Mouse (Mus musculus) thymus, adult 2 months (tissue): Measurements from ENCODE around the gene Rims4.

Source experiments
- CTCF ChIP-seq: fragments of 200-500 bp; IDR thresholded peaks from 2 replicates; pipeline ENCODE4 v1.5.1; 2012; ENCODE audit warnings: mild to moderate bottlenecking, control low read depth, low read length, moderate library complexity, borderline replicate concordance; ENCODE audit not compliant: control insufficient read depth, poor library complexity, insufficient read depth; ENCODE audit errors: extremely low read depth
- POLR2A ChIP-seq: fragments of 200-500 bp; IDR thresholded peaks from 2 replicates; pipeline ENCODE4 v1.6.1; 2012; ENCODE audit warnings: mild to moderate bottlenecking, low read length, control low read depth, moderate library complexity; ENCODE audit not compliant: control insufficient read depth, poor library complexity, insufficient read depth; ENCODE audit errors: extremely low read depth

GRCm38 (mm10) chr2:163871266-163871665, 47.2 kb downstream of the Rims4 start:
- TF ChIP-seq CTCF, result no peak
- no peak for TF ChIP-seq POLR2A
